Mouse (Mus musculus): ENCODE data around the gene Pde4a.

DNA sequence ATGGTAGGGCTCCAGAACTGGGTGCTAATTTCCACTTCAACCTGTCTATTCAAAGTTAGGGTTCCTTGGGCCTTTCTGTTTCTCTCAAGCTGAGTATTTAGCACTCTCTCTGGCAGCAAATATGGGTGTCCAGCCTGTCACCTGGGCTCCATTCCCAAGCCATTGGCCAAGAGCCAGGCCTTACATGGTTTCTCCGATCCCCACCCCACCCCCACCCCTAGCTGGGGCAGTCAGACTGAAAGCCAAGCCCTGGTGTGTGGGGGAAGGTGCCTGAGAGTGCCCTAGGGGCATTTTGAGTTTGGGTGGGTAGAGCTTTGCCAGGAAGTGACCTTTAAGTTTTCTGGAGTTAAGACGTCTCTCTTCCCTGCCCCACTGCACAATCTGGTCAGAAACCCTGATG is 19.2 kb downstream of the Pde4a start:
- no peak for TF ChIP-seq EP300 (IDR thresholded peaks at IDR 0.05; ENCODE audit: insufficient read depth, low read depth, low read length)
- TF ChIP-seq CTCF (IDR thresholded peaks at IDR 0.05) = no peak
- TF ChIP-seq POLR2A (IDR thresholded peaks at IDR 0.05; ENCODE audit: insufficient read depth, low read depth, low read length) = no peak
